Mouse (Mus musculus): ENCODE results near the gene Utp20.
"Not testable (repeated sequence)": the region's sequence is repeated elsewhere in the genome, so short reads cannot be mapped to it uniquely, and the experiment has no call there.

The Utp20 gene

DNA sequence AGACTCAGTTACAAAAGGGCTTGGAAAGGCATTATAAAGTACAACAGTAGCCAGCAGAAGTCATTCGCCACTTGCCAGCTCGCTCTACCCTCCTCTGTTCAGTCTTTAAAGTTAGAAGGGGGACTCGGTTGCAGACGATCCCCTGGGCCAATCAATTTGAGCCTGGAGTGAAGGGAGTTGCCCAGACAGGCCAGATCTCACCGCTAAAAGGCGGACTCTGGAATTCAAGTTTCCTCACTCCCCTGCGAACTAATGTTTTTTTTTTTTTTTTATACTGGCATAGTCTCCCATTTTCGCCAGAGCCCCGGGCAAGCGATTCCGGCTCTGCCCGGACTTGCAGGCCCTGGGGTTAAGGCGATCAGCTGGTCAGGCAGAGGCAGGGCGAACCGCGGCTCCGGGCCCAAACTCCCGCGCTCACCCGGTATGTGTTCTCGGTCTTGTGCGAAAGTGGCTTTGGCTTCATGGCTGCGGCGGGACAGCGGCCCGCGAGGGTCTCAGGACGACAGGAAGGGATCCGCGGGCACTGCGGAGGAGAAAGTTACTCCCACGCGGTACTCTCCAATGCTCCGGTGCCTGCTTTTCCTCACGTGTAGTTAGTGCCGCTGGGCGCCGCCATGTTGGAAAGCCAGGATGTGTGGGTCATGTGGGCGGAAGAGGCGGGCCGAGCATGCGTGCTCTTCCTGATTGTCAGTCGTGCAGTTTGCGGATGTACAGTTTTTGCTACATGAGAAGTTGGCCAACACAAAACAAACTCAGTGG is at the start of gene Utp20:
Gene Utp20 (minus strand): TSS at position 617 of the 759 bp plus-strand sequence.
- peak; percentile 88 for DNase-seq

DNA sequence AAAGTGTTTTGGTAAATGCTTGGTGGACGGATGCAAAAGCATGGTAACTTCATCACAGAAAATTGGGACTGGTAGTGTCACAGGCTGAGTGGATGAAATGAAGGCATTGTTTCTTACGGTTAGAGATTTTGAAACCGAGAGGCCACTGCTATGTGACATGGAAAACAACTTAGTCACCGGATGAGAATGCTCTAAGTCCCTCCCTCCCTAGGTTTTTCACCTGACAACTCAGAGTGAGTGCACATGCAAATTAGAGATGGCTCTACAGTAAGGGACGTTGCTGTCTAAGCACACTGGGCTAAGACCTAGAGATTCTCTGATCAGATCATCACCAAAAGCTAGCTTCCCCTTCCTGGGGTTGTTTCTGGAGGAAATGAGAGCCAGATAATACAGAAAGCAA is 48.3 kb upstream of the Utp20 start:
- DNase-seq, result no peak

DNA sequence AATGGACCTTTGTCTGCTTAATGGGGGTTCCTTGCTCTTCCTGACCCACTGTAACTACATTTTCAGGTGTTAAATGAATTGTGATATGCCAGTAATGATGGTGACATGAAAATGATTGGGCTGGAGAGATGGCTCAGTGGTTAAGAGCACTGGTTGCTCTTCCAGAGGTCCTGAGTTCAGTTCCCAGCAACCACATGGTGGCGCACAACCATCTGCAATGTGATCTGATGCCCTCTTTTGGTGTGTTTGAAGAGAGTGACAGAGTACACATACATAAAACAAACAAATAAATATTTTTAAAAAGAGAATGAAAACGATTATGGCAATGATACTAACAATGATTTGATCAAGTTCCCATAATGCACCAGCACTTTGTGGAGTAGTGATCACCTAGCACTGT is 39.4 kb upstream of the Utp20 start:
- DNase-seq, result no peak

DNA sequence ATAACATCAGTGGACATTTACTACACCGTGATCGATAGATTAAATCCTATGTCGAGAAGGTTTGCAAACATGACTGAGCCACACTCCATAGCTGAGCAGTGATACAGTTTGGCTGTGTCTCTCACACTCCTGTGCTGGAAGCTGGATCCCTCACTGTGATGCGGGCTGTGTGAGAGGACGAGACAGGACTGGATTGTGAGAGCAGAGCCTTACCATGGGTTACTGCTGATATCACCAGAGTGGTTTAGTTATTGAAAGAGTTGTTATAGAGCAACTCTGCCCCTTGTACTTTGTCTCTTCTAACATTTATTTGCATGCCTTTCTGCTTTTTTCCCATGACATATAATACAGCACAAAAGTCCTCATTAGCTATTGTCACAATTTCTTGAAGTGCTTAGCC is 35.7 kb upstream of the Utp20 start:
- DNase-seq, result no peak

DNA sequence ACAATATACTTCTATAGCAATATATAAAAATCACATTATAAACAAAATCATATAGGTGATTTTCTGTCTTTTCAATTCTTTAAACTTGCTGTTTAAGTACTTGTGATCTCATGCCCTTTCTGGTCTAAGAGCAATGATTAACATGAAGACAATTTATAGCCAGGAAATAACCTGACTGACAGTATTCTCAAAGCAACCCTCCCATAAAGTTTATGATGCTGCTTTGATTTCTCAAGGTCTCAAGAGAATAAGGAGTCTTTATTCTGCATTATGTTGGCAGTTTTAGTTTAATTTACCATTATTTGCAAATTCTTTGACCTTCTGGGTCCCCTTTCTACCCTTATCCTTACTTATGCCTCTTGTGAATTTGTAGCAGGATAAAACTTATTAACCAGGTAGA is 34.8 kb upstream of the Utp20 start:
- no peak for DNase-seq

DNA sequence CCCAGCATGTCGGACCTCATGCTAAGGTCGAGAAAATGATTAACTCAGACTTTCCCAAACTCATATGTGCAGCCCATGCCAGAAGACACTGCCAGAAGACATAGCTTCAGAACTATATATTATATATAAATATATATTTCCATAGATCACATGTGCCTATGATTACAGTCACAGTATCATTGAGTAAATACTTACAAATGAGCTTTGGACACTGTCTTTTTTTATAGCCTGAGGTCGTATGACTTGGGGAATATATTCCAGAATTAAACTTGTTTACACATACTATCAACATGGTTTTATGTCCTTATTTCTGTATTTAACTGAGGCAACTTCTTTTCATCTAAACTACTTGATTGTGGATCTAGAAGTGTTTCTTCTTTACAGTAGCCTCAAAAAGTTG is 34.3 kb upstream of the Utp20 start:
- no peak for DNase-seq

DNA sequence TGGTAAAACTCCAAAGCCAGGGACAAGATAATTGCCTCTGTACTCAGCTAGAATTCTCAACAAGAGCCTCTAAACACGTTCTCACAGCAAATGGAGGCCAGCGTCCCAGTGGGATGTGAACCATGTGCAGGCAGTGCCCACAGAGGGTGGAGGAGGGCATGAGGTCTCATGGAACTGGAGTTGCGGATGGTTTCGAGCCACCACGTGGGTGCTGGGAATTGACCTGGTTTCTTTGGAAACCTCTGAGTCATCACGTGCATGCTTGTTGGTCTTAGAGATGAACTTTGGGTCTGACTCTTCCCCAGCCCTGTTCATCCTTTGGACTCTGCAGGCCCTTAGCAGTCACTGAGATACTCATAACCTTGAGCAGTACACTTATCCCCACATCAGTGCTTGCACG is 26.7 kb upstream of the Utp20 start:
- no peak for DNase-seq

DNA sequence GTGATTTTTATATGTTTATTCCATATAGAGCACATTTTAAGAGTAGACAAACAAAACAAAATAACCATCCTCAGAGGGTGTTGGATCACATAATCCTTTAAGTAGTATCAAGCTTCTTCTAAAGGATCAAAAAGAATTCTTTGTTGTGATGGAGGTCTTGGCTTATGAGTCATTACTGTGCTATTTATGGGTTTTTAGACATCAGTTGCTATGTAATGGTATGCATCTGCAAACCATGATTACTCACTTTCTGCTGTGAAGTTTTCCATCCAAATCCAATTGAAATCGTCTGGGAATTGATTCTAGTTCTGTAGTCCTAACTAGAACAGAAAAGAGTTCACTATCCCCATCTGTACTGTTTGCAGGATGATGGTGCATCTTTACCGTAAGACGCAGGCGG is 23.4 kb upstream of the Utp20 start:
- DNase-seq, result no peak

DNA sequence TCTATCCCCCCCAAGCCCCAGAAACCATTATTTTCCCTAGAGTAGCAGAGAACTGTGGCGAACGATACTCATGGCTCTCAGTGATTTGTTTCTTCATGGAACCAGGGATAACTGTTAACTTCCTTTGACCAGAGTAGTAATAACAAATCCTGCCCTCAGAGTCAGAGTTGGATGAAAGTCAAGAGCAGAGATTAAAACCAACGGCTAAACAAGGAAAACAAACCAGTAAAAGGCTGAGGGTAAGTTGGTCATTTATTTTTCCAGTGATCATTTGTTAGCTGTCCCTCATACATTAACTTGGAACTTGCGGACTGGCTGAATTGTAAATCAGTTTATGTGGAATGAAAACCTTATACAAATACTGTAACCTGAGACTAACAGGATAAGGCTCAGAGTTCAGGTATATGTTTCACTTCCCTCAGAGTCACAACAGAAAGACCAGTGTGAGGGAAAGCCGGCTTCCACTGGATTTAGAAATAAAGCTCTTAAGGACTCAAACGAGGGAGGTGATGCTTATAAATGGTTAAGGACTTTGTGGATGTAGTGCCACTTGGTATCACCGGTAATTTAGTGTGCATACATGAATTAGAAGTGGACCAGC is 22.4 kb upstream of the Utp20 start:
- no peak for DNase-seq

DNA sequence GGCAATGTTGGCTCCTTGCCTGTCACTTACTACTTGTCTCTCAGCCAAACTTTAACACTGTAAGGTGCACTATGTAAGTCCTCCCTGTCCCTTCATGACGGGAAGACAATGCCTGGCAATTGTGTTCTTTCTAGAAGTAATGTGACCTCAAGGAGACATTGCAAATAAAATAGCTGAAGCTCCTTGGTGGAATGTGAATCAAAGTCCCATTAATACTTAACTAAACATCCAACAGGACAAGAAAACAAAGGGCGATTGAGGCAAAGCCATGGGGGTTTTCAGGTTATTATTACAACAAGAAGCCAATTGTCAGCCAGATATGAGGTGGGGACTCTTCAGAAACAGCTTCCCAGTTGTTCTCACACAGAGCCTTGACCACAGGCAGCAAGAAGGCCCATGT is 7.6 kb upstream of the Utp20 start:
- DNase-seq, result no peak

DNA sequence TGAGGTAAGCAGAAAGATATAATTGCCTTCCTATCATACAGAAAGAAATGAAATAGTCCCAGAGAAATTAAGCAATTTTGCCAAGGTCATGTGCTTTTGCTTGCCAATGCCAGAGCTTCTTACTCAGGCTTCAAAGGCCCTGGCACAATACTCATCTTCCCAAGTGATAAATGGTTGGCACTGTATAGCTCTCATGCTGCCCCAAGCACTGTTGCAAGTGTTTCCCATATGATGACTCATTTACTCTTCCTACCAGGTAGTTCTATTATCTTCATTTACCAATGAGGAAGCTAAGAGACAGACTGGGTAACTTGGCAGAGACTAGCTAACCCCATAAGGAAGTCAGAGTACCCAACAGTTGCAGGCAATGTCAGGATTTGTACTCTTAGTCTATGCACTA is 1.8 kb upstream of the Utp20 start:
- DNase-seq, result no peak

DNA sequence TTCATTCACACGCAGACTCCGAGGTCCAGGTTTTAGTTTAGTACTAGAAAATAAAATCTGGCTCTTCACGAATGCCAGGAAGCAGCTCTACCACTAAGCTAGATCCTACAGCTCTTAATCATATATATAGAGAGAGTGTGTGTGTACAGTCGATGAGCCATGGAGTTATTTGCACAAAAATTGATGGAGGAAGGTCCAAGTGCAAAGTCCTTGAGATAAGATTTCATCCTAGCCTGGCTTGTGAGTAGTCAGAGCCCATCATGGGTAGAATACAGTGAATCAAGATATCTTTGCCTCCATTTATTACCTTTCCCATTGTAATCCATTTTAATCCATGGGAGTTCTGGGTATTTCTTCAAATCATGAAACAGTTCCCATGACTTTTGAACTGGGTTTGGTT is 992 bp upstream of the Utp20 start:
- no peak for DNase-seq

DNA sequence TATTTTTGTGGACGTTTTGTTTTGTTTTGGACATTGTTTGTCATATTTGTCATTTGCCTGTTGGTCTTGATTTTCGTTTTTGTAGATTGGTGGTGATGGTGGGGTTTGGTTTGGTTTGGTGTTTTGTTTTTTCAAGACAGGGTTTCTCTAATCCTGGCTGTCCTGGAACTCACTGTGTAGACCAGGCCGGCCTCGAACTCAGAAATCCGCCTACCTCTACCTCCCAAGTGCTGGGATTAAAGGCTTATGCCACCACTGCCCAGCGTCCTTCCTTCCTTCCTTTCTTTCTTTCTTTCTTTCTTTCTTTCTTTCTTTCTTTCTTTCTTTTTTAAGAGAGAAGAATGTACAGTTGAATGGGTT is 323 bp upstream of the Utp20 start:
- not testable (repeated sequence) for DNase-seq

DNA sequence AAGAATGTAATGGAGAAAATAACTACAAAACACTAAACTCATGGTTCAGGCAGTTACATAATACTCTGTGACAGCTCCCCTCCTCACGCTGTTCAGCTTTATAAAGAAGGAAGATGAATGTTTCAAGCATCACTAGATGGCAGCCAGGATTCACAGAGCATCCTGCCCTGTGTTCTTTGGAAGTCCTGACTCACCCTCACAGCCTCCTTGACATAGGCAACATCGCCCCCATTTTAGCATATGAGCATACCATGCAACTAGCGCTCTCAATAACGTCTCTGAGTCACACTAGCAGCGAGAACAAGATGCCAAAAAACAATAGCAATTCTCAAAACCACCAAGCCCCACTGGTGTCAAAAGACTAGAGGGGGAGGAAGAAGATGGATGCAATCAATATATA is 9.3 kb downstream of the Utp20 start:
- no peak for DNase-seq

DNA sequence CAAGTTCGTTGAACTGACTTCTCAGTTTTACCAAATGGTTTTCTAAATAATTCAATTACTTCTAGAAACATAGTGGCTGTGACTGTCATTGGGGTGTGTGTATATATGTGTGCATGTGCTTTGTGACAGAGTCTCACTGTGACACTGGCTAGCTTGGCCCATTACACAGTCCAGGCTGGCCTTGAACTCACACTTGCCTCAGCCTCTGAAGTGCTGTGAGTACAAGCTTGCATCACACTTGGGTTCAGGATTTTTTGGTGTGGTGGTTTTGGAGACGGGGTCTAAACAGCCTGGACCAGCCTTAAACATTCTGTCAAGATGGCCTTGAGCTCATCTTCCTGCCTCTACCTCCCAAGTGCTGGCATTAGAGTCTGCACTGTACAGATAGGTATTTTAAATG is 11.3 kb downstream of the Utp20 start:
- DNase-seq, result no peak

DNA sequence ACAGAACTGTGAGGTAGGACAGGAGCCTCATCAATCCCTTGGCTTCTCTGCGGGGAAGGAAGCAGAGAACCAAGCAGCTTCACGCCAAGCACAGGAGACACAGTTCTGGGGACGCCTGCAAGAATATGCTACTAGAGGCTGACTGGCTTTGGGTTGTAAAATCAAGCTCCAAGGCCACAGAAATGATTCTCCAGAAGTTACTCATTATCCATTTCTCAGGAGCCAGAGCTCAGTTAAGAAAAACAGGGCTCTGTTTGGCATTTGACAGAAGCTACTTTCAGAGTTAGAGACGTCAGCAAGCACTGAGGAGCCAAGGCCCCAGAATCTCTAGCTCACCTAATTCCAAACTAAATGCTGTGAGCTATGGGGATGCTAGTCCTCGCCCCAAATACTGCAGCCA is 14.9 kb downstream of the Utp20 start:
- DNase-seq, result no peak

DNA sequence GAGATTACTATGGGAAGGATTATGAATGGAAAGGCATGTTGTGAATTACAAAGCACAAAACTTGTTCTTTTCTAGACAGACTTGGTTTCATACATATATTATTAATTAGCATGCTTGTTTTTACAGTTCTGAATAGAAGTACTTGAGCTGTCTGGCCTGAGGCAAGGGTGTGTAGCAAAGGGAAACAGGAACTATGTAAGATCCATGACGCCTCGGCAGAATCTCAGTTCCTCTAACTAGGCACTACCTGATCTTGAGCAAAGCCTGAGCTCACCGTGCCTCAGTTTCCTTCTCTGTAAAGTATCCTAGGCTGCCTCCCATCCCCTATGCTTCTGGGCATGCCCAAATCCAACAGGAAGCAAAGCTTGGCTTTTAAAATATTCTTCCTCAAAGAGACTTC is 24.4 kb downstream of the Utp20 start:
- DNase-seq, result no peak

DNA sequence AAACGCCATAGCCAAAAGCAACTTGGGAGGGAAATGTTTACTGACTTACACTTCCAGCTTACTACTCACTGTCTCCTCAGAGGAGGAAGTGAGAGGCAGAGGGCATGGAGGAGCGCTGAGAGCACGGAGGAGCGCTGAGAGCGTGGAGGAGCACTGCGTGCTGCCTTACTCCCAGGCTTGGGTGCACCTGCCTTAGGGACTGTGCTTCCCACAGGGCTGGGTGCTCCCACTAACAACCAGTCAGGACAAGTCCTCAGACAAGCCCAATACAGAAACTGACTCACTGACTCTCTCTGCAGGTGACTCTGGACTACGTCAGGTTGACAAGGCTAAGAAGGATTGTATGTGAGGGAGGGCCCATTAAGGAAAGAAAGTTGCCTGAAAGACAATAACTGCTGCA is 27.2 kb downstream of the Utp20 start:
- no peak for DNase-seq

DNA sequence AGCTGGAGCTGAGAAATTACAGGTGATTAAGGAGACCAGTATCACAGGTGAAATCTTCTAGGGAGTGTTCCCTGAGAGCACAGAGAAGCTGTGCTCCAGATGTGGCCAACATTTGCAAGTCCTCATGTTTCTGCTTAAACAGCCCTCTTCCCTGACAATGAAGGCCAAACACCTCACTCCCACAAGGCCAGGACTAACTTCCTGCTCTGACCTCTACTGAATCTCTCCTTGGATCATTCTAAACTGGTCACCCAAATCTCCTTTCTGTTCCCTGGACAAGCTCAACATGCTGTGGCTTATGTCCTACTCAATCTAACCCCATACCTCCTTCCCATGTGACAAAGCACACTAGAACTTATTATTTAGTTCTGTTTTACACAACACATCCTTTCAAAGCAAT is 29.2 kb downstream of the Utp20 start:
- no peak for DNase-seq

DNA sequence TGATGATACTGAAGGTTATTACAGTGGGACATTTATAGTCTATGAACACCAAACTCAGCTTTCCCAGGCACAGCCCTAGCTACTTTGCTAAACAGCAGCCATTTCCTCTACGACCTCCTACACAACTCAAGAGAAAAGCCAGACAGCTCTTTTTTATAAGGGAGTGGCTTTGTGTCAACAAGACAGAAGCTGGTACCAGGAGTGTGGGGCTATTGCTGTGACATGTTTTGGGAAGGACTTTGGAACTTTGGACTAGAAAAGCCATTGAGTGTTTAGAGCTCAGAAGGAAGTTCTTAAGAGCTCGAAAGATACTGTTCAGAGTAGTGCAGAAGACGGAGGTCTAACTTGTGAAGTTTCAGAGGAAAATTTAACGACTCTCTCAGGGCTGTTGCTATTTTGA is 29.7 kb downstream of the Utp20 start:
- DNase-seq, result no peak

DNA sequence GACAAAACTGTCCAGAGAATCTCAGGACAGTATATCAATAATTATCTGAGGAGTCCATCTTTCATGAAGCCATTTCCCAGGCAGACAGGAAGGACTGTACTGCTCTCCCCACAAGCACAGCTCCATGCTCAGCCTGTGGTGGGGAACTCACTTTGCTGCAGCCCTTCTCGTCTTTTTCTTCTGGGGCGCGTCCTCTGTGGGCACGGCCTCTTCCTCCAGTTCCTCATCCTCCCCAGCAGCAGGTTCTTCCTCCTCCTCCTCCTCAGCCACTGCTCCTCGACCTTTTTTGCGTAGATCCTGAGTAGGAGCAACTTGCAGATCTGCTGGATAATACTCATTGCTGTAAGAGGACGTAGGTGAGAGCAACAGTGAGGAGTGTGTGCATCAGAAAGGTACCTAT is 31.4 kb downstream of the Utp20 start:
- no peak for DNase-seq

DNA sequence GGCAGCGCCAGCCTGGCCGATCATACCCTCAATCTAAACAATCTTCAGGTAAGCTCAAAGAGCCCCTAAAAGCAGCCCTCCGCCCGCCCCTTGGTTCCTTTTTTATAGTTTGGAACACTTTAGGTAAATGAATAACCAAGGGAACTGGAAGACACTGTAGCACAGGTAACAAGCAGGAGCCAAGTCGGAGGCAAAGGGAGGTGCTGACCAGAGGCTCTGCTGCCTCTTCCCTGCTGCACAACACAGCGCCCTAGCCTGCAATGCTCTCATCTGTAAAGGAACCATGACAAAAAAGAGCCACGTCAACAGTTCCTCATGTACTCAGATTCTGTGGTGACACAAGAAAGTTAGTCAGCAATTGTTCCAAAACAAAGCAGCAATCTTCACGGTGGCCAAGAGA is 32.0 kb downstream of the Utp20 start:
- no peak for DNase-seq

DNA sequence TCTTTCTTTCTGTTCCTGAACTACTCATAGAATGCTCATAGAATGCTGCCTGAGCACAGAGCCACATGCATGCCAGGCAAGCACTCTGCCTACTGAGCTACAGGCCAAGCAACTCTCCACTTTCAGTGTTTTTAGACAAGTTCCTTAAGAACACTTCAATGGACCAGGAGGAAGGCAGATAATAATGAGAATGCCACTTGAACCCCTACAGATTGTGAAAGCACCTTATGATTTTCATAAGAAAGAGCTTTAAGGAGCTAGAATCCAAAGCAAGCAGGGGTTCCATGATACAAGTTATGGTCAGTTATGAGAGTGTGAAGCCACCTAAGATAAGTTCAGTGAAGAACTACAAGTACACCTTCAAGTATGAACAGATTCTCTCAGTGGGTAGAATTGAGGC is 32.9 kb downstream of the Utp20 start:
- DNase-seq, result peak; percentile 18

DNA sequence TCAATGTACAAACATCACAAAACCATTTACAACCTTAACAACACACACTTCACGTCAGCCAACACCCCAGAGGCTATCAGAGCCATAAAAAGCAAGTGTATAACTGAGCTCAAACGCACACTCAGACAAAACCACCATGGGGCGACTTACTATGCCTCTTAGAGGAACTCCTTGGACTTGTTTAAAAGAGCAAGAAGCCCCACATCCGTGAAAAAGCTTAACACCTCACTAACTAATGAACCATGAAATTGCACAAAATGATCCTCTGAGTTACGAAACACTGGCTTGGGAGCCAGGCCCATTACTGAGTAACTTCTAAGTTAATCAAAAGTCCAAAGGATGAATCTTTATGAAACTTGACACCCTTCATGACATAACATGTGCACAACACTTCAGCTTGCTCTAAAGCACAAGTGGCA is 42.1 kb downstream of the Utp20 start:
- DNase-seq, result no peak

DNA sequence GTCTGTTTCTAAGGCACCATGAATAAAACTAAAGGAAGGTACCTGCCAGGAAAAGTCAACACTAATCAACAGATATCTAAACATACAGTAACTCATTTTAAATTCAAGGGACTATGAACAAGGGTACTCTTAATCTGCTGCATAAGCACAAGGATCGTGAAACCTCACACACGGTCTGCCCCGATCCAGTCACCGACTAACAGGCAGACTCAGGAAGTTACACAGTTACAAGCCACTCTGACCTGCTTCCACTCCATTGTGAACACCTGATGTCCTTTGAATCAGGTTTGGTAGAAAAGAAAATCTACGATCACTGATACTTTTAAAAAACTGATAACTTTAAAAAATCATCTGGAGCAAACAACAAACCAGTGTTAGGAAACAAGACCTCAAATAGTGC is 42.7 kb downstream of the Utp20 start:
- no peak for DNase-seq
